Mouse (Mus musculus) forebrain, embryonic 16.5 days (tissue): ENCODE data around the gene Srrm3. TPM values are rescaled to one million over a fixed set of nuclear protein-coding genes. Genes with fewer than 3 reads are reported as not detected.

Experiments
- ATAC-seq: fragments of 200-750 bp; cut with Nextera tagmentation; 2 replicates; pipeline ENCODE4 v1.8.0; 2017; ENCODE audit warnings: mild to moderate bottlenecking, moderate library complexity
- H3K27ac ChIP-seq: fragments of 300-500 bp; sonication (generic); 2 replicates; pipeline ENCODE4 v1.5.1; 2014; ENCODE audit warnings: low read length, control low read depth
- H3K27me3 ChIP-seq: fragments of 300-500 bp; sonication (generic); replicated peaks from 2 replicates; pipeline ENCODE4 v1.6.1; 2014; ENCODE audit warnings: low read length; ENCODE audit not compliant: control insufficient read depth, insufficient read depth
- H3K36me3 ChIP-seq: fragments of 300-500 bp; sonication (generic); 2 replicates; pipeline ENCODE4 v1.6.1; 2014; ENCODE audit not compliant: control insufficient read depth, insufficient read depth
- H3K4me1 ChIP-seq: fragments of 300-500 bp; sonication (generic); replicated peaks from 2 replicates; pipeline ENCODE4 v1.6.1; 2014; ENCODE audit warnings: low read length; ENCODE audit not compliant: control insufficient read depth, insufficient read depth
- H3K4me2 ChIP-seq: fragments of 300-500 bp; sonication (generic); 2 replicates; pipeline ENCODE4 v1.6.1; 2014; ENCODE audit warnings: mild to moderate bottlenecking, low read length, control low read depth
- H3K4me3 ChIP-seq: fragments of 300-500 bp; sonication (generic); replicated peaks from 2 replicates; pipeline ENCODE4 v1.5.1; 2014; ENCODE audit warnings: mild to moderate bottlenecking, low read length, control low read depth
- H3K9ac ChIP-seq: fragments of 300-500 bp; sonication (generic); replicated peaks from 2 replicates; pipeline ENCODE4 v1.6.1; 2014; ENCODE audit warnings: low read depth, low read length, control low read depth
- H3K9me3 ChIP-seq: fragments of 300-500 bp; sonication (generic); 2 replicates; pipeline ENCODE4 v1.6.1; 2016; ENCODE audit warnings: low read length; ENCODE audit not compliant: control insufficient read depth
- WGBS: fragments of 180-500 bp; shearing (Covaris S2); extraction: QIAGEN DNeasy Blood & Tissue Kit; methylation state at CpG from one replicate; pipeline ENCODE4 v1.1.7; 2014; 5-methylcytosine and 5-hydroxymethylcytosine counted together
- polyA plus RNA-seq: library from polyadenylated mRNA; unstranded; fragments of >200 nt; fragmentation: Nextera tagmentation; extraction: Ambion mirVana; gene quantifications from 2 replicates; pipeline ENCODE4 v1.2.1, GENCODE M21; 2015

Srrm3 gene
- polyA plus RNA-seq, 1 experiment from 2014 or later, result 60.9 TPM

DNA sequence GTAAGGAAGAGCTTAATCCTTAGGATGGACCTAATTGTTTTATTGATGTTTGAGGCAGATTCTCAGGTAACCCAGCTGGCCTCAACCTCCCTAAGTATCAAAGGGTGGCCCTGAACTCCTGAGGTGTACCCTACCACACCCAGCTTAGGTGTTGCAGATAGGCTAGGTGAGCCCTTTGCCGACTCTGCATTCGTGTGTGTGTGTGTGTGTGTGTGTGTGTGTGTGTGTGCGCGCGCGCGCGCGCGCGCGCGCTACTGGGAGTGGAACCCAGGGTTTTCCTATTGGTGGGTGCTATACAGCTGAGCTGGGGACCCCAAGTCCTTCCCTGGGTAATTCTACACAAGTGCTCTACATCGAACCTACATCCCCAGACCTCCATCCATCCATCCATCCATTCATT lies 44.8 kb downstream of the Srrm3 start:
- H3K4me2 ChIP-seq, result no peak overlapping the region
- no peak overlapping the region for H3K9ac ChIP-seq
- ATAC-seq, result no peak
- peak overlapping the region; percentile 68; the same call in 1 of the 2 replicates for H3K27ac ChIP-seq
- no peaks in the 10 kb centered on the region for H3K9me3 ChIP-seq
- H3K36me3 ChIP-seq, result peaks cover 4% of the 10 kb centered on the region; the same call in 1 of the 2 replicates
- WGBS, result 4% methylated on average over 14 of the region's 14 CpGs
- H3K27me3 ChIP-seq, result peaks cover 41% of the 10 kb centered on the region
- no peak overlapping the region for H3K4me3 ChIP-seq
- peaks cover 15% of the 10 kb centered on the region for H3K4me1 ChIP-seq

DNA sequence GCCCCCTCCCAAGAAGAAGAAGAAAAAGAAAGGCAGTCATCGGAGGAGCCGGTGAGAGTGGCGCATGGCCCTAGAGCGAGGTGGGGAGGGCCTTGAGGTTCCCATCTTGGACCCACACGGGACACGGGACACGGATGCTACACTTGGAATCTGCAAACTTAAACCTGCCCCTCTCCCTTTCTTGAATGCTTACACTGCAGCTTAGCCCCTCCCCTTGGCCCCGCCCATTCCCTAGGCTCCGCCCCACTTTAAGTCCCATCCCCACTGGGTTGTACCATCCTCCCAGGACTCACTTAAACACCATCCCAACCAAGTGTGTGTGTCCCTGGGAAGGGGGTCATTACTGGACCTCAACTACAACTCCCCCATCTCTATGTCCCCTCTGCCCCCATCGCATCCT lies 45.7 kb downstream of the Srrm3 start:
- no peaks in the 10 kb centered on the region for H3K9me3 ChIP-seq
- no peak overlapping the region for H3K4me2 ChIP-seq
- ATAC-seq, result no peak
- 0 out of 2 replicates have a peak, but pooled peaks cover under 1% of the 10 kb centered on the region for H3K36me3 ChIP-seq
- no peak overlapping the region for H3K4me3 ChIP-seq
- no peak overlapping the region for H3K9ac ChIP-seq
- H3K27ac ChIP-seq, result no peak overlapping the region
- H3K4me1 ChIP-seq, result peaks cover 15% of the 10 kb centered on the region
- 5% methylated on average over 10 of the region's 10 CpGs for WGBS
- peaks cover 50% of the 10 kb centered on the region for H3K27me3 ChIP-seq

DNA sequence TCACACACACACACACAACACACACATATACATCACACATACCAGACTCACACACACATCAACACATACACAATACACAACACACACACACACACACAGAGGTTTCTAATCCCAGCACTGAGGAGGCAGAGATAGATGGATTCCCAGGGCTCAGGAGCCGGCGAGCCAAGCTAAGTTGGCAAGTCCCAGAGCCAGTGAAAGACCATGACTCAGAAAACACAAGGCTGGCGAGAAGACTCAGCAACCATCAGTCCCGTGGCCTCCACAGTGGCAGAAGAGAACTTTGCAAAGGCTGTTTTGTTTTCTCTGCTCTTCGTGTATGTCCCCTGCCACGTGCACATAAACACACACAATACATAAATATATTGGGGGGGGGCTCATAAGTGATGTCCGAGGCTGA lies 47.0 kb downstream of the Srrm3 start:
- Histone ChIP-seq H3K9me3 (no peaks in the 10 kb centered on the region), H3K9ac (no peak overlapping the region), H3K36me3 (no peaks in the 10 kb centered on the region), H3K4me3 (no peak overlapping the region), H3K4me1 (peaks cover 15% of the 10 kb centered on the region), H3K4me2 (no peak overlapping the region), H3K27ac (no peak overlapping the region), H3K27me3 (peaks cover 63% of the 10 kb centered on the region)
- 58% methylated on average over 7 of the region's 7 CpGs for WGBS
- ATAC-seq, result no peak

DNA sequence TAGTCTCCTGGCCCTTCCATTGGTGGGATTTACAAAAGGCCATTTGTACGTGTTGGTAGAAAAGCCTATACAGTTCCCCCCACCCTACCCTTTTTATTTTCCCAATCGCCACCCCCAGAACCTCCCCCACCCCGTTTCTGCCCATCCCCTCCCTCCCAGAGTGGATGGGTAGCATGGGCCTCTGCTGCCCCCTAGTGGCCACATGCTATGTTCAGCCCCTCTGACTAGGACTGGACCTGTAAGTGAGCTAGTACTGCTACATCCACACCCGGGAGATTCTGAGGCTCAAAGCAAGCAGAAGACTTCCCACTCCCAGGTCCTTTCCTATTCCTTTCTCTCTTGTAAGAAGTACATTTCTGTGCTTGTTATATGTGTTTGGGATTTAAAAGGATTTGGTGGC lies 48.5 kb downstream of the Srrm3 start:
- no peak overlapping the region for H3K9ac ChIP-seq
- H3K27ac ChIP-seq, result no peak overlapping the region
- no peak overlapping the region for H3K4me3 ChIP-seq
- peak; percentile 72; the same call in 1 of the 2 replicates for ATAC-seq
- H3K36me3 ChIP-seq, result no peaks in the 10 kb centered on the region
- WGBS, result 0% methylated on average over 4 of the region's 4 CpGs
- H3K4me2 ChIP-seq, result no peak overlapping the region
- H3K9me3 ChIP-seq, result no peaks in the 10 kb centered on the region
- H3K27me3 ChIP-seq, result peaks cover 59% of the 10 kb centered on the region
- peaks cover 15% of the 10 kb centered on the region for H3K4me1 ChIP-seq

DNA sequence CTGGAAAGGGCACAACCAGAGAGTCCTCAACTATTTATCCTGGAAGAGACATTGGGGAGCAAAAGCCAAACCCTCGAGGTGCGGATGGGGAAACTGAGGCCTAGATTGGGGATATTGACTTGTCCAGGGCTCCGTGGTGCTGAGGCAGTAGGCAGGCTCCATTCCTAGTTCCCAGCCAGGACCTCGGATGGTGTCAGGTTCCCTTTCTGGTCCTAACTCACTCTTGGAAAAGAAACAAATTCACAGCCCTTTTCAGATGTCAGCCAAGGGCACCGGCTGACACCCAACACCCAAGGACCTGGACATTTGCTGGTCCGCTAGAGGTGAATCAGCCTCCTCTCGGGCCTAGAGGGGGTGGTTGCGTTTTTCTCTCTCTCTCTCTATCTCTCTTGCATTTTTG lies 60.0 kb downstream of the Srrm3 start:
- H3K27me3 ChIP-seq, result peaks cover 43% of the 10 kb centered on the region
- no peak for ATAC-seq
- H3K9me3 ChIP-seq, result no peaks in the 10 kb centered on the region
- H3K9ac ChIP-seq, result no peak overlapping the region
- no peak overlapping the region for H3K4me2 ChIP-seq
- H3K4me1 ChIP-seq, result peaks cover 13% of the 10 kb centered on the region
- WGBS, result 49% methylated on average over 8 of the region's 8 CpGs
- no peak overlapping the region for H3K4me3 ChIP-seq
- H3K36me3 ChIP-seq, result no peaks in the 10 kb centered on the region
- no peak overlapping the region for H3K27ac ChIP-seq

DNA sequence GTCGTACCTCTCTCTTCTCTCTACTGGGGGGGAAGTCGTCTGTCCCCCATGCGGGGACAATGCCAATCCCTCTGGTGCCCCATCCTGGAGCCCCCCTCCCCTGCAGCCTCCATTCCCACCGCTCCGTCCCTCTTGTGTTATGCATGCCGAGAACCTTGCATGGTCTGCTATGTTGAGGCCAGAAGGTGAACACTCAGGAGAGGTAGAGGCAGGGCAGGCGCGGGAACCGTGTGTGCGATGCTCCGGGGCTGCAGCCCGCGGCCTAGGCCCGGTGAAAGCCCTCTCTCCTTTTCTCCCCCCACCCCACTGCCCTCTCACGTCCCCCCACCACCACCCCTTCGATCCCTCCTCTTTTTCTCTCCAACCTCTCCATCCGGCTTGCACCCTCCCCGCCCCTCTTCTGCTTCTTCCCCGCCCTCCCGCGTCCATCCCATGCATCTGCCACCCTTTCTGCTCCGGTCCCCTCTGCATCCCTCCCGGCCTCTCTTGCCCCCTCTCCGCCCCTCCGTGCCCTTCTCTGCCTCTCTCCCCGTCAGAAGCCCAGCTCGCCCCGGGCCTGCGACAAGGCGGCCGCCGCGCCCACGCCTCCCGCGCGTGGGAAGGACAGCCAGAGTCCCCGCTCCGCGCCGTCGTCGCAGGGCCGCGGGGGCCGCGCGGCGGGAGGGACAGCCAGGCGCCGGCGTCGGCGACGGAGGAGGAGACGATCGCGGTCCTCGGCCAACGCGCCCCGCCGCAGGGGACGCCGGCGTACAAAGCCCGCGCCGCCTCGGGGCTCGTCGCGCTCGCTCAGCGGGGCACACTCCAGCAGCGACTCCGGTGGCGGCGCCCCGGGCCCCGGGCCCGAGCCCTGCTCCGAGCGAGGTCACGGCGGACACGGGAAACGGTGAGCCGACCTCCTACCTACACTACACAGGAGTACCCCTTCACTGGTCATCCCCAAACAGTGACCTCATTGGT lies 61.2 kb downstream of the Srrm3 start:
- Histone ChIP-seq H3K4me1 (peaks cover 13% of the 10 kb centered on the region), H3K4me2 (peak overlapping the region; percentile 76), H3K9me3 (no peaks in the 10 kb centered on the region), H3K4me3 (peak overlapping the region; percentile 48), H3K9ac (peak overlapping the region; percentile 65), H3K27ac (no peak overlapping the region), H3K27me3 (peaks cover 39% of the 10 kb centered on the region), H3K36me3 (no peaks in the 10 kb centered on the region)
- peak; percentile 64 for ATAC-seq
- under 1% methylated on average over 83 of the region's 89 CpGs for WGBS

DNA sequence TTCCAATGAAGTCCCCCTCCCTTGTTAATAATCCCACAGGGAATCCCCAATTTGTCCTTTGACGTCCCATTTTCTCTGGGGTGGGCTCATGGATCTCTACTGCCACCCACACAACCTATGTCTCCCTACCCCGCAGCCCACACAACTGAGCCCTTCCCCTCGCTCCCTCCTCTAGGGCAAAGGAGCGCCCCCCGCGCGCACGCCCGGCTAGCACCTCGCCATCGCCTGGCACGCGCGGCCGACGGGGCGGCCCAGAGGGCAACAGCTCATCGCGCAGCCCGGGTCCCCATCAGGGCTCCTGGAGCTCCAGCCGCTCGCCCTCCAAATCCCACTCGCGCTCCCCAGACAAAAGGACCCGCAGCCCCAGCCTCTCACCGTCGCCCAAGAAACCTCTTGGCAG lies 62.0 kb downstream of the Srrm3 start:
- Histone ChIP-seq H3K4me3 (peak overlapping the region; percentile 48), H3K4me1 (peaks cover 13% of the 10 kb centered on the region), H3K27ac (no peak overlapping the region), H3K36me3 (no peaks in the 10 kb centered on the region), H3K9me3 (no peaks in the 10 kb centered on the region), H3K27me3 (peaks cover 39% of the 10 kb centered on the region), H3K9ac (peak overlapping the region; percentile 25; the same call in 1 of the 2 replicates), H3K4me2 (peak overlapping the region; percentile 76)
- under 1% methylated on average over 26 of the region's 27 CpGs for WGBS
- ATAC-seq, result no peak

DNA sequence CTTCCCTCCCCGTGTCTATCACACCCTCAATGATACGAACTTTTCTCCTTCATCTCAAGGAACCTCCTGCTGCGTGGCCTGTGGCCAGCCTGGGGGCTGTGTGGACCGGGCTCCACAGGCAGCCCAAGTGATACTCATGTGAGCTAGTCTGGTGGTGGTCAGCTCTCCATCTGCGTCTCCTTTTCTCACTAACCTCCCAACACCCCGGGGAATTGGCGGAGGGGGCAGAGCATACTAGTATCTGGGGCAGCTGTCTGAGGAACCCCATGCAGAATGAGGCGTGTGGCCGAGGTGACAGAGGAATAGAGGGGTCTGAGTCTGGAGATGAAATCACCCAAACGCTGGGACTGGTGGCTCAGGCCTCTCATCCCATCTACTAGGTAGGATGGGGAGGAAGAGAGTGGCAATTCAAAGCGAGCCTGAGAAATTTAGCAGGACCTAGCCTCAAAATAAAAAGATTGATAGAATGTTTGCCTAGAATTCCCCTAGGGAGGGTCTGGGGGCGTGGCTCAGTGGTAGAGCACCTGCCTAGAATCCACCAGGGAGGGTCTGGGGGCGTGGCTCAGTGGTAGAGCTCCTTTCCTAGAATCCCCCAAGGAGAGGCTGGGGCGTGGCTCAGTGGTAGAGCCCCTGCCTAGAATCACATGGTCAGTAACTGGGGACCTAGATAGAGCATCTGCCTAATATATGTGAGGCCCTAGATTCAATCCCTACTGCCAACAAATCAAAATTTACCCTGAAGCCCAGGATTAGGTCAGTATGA lies 63.2 kb downstream of the Srrm3 start:
- Histone ChIP-seq H3K4me2 (no peak overlapping the region), H3K9me3 (no peaks in the 10 kb centered on the region), H3K4me1 (peaks cover 13% of the 10 kb centered on the region), H3K27ac (no peak overlapping the region), H3K27me3 (peaks cover 38% of the 10 kb centered on the region), H3K4me3 (no peak overlapping the region), H3K9ac (no peak overlapping the region), H3K36me3 (no peaks in the 10 kb centered on the region)
- no peak for ATAC-seq
- 69% methylated on average over 14 of the region's 14 CpGs for WGBS

DNA sequence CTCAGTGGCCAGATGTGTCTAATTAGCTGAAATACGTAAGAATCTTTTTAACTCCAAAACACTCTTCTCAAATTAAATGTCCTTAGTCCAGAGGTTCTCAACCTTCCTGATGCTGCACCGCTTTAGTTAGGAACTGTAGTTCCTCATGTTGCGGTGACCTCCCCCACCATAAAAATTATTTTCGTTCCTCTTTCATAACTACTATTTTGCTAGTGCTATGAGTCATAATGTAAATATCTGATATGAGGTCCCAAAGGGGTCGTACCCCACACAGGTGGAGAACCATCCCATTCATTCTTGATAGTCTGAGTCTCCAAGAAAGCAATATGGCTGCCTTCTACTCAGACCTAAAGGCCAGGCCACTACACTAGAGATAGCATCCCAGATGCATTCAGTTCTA lies 63.8 kb downstream of the Srrm3 start:
- Histone ChIP-seq H3K4me1 (peaks cover 13% of the 10 kb centered on the region), H3K9me3 (no peaks in the 10 kb centered on the region), H3K36me3 (no peaks in the 10 kb centered on the region), H3K9ac (no peak overlapping the region), H3K4me2 (no peak overlapping the region), H3K27me3 (peaks cover 38% of the 10 kb centered on the region), H3K4me3 (no peak overlapping the region), H3K27ac (no peak overlapping the region)
- ATAC-seq, result no peak
- WGBS, result 92% methylated on average over 5 of the region's 5 CpGs
